Mouse (Mus musculus): ENCODE data around the gene Tox2.

DNA sequence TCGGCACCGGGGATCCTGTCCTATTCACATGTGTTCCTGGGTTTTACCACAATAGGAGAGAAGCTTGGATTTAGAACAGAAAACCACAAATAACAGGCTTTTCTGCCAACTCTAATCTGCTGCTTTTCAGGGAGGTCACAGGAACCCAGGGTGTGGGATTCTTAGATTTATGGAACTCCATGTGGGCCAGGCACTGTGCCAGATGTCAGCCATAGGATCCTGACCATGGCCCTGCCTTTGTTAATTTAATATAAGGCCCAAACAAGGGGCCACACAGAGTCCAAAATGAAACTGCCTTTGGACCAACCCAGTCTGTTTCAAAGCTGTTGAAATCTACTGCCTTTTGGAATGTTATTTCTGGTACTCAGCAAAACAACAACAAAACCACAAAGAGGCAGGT, 8.9 kb upstream of the Tox2 start:
- no peak for TF ChIP-seq CTCF (conservative IDR thresholded peaks at IDR 0.05; ENCODE audit: low read length)
- TF ChIP-seq POU5F1 (IDR thresholded peaks at IDR 0.05; ENCODE audit: borderline replicate concordance, low read length) = no peak

Measured in E14TG2a.4 (cell line).